Mouse (Mus musculus): ENCODE data around the gene Myh2.

DNA sequence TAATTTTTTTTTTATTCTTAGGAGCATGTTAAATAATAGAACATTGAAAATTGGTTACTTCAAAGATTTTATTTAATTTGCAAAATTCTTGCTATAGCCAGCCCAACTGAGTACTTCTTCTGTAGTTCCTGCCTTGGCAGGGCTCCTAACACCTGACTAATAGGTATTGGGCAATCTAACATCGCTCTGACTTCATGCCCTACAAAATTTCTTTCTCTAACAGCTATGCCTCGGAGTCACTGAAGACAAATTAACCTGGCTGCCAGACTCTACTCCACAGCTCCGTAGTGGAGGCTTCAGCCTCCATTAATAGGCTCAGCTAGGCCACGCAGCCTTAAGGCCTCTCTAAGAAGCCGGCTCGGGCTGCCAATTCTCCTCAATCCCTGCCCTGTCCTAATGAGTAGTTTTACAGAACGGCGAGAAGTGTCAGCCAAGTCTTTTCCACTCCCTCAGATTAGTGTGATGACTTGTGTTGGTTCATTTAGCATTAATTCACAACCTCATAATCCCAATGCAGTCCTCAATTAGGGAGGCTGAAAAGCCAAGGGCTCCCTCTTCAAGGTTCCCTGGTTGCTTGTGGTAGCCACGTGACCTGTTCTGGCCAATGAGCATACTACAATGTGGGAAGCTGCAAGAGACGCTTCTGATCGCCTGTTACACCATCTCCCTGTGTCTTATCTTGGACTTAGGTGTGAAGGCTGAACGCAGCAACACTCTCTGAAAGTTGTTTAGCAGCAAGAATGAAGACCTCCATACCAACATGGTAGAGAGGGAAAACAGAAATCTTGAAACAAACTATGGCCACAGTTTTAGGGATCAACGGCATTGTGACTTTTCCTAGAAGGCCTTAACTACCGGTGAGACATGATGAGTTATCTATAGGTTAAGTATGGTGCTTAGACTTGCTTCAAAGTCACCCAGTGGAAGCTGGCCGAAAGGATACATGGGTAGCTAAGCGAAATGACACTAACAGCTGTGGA is 18.9 kb upstream of the Myh2 start:
- TF ChIP-seq POLR2A (IDR thresholded peaks at IDR 0.05; ENCODE audit: low read depth, low read length) (no peak), CTCF (IDR thresholded peaks at IDR 0.05; ENCODE audit: extremely low read depth, insufficient read length, insufficient replicate concordance, low read depth, low read length) (no peak)

All from small intestine, adult 2 months (tissue).